Mouse (Mus musculus) kidney, adult 2 months (tissue): ENCODE data around the gene Plxna4.

ENCODE experiments used
- CTCF ChIP-seq: fragments of 200-500 bp; conservative IDR thresholded peaks from 2 replicates; pipeline ENCODE4 v1.5.1; 2011; ENCODE audit warnings: low read depth, mild to moderate bottlenecking, control low read depth, low read length, moderate library complexity, mixed read lengths; ENCODE audit not compliant: insufficient read depth, insufficient read length
- POLR2A ChIP-seq: fragments of 200-500 bp; IDR thresholded peaks from one replicate; pipeline ENCODE4 v1.6.1; 2011; ENCODE audit warnings: low read depth, low read length, control low read depth

DNA sequence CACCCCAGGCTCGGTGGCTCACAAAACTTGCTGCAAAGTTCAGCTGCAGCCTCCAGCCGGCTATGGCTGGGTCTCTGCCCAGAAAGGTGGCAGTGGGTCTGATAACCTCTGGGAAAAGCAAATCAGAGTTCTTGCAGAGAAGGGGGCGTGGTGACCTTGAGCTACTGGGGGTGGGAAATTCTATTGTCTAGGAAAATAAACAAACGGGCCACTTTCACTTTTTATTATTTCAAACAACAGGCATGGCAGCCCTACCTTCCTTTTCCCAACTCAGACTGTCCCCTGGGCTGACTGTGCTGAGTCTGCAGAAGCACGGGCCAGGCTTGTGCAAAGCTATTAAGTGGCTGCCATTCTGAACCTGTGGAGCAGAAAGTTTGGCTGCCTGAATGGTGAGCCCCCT lies 94.4 kb downstream of the Plxna4 start:
- TF ChIP-seq CTCF (no peak), POLR2A (no peak)
